Mouse (Mus musculus) kidney, adult 11 months (tissue): ENCODE measurements around the gene Gm30302.
"Not testable (repeated sequence)": the region's sequence is repeated elsewhere in the genome, so short reads cannot be mapped to it uniquely, and the experiment has no call there.

Experiments
- DNase-seq: peaks from one replicate; pipeline ENCODE4 v3.0.0; 2022

Gene Gm30302

GRCm38 (mm10) chr13:49798901-49799300 lies at the start of gene Gm30302:
Gm30302 (minus strand) TSS chr13:49799001.
- no peak for DNase-seq

- DNase-seq = no peak
Measured at GRCm38 (mm10) chr13:49846751-49847150, 48.0 kb upstream of the Gm30302 start.

DNA sequence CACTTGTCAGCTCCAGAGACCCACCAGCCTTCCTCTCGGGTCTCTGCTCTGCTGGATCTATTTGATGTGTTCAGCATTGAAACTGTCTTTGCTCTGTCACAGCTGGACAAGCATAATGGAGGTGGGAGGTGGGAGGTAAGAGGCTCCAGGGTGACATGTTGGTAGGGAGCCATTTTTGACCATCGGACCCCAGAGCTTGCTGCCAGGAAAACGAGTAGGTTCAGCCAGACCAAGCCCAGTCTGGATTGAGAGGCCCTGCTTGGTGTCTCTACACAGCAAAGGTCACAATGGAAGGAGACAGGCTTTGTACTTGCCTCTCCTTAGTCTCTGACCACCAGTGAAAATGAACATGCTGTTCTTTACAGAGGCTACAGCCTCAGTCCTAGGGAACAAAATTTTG lies 47.3 kb upstream of the Gm30302 start:
- DNase-seq = no peak

- DNase-seq = no peak
Measured at GRCm38 (mm10) chr13:49845663-49846062, 46.9 kb upstream of the Gm30302 start.

DNA sequence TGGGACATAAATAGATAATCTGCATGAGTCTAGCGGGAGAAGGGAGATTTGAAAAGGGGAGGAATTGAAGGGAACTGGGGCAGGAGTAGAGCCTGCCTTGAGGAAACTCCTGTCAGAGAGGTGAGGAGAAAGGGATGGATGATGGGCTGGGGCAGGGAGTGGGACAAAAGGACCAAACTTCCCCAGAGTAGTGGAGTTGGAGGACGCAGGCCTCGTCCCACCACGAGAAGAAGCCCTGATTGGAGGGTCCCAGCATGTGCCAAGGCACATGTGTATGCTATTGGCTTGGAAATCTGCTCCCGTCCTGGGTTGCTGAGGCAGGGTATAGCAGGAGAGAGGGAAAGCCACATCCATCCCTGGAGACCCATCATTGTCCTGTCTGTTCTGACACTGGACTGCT lies 45.3 kb upstream of the Gm30302 start:
- DNase-seq = no peak

GRCm38 (mm10) chr13:49841186-49841585 lies 42.4 kb upstream of the Gm30302 start:
- DNase-seq = no peak

GRCm38 (mm10) chr13:49830355-49830754 lies 31.6 kb upstream of the Gm30302 start:
- no peak for DNase-seq

DNA sequence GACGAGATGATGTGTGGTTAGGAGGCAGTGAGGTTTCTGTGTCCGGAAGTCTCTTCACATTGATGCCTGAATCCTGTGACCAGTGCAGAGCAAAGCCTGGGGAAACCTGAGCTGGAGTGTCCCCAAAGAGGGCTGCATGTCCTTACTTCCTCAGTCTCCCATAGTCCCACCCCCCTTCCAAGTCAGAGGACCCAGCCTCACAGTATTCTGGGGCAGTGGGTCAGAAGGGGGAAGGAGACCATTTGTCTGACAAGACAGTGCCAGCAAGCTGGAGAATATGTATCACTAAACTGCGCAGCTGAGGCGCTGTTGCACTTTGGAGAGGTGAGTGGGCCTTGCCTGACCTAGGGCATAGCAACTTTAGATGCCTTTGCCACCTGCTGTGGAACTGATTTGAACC lies 26.5 kb upstream of the Gm30302 start:
- no peak for DNase-seq

DNA sequence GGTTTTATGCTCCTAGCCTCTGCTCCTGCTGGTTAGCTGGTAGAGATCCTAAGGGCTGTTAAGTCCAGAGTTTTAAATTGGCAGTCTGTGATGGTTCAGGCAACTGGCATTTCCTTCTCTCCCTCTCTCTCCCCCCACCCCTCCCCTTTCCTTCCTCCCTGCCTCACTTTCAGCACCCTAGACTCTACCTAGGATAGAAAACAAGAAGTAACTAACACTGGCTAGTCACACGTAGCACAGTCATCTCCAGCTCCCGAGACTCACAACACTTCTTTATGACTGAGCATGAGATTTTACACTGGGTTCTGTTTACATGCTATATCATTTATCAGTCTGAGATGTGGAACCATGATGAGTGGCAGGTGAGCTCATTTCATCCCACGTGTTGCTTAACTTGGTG lies 16.2 kb upstream of the Gm30302 start:
- DNase-seq = no peak

- no peak for DNase-seq
Measured at GRCm38 (mm10) chr13:49814420-49814819, 15.6 kb upstream of the Gm30302 start.

DNA sequence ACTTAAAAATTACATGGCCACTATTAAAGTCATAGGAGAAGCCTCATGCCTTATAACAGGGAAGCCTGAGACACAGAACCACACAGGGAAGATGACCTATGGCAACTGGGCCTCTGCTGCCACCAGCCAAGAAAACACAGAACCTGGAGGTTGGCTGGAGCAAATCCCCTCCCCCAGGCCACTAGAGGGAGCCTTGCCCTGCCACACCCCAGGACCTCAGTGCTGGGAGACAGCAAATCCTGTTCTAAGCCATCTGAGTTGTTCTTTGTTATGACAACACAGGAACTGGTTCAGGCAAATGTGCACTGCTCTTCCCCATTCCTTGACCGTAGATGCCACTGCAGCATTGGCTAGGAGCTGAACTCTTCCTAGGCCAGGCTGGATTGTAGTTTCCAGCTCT lies 8.3 kb upstream of the Gm30302 start:
- no peak for DNase-seq

DNA sequence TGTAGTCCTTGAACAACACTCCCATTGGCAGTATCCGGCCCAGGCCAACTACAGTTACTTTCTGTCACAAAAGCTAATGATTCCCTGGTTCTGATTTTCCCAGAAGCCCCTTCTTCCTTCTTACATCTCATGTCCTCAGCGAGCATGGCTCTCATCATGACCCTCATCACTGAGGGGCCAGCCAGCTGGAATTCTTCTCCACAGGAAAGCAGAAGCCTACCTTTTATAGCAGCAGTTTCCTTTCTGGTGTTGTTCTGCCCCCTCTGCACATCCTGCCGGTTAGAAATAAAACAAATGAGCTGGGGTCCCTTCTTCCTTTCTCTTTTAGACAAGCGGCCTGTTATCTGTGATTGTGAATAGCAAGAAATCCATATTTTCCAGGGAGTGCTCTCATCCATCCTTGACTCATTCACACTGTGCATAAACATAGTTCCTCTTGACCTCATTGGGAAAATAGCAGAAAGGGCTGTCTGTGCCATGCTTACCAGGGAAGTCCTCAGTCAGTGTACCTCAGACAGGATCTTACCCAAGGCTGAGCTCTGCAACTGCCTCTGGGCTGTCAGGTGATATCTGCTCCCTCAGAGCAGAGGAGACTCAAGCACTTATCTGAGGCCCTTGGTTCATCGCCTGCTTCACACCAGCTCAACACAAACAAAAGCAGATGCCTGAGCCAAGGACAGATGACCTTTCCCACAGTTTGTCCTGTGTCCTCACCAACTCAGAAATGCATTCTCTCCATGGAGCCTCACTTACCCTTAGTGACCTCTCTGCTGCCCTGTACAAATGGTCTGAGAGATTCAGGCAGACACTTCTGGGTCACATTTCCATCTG lies 10.0 kb downstream of the Gm30302 start:
- DNase-seq = no peak

- DNase-seq = no peak
Measured at GRCm38 (mm10) chr13:49783899-49784298, 14.9 kb downstream of the Gm30302 start.

- not testable (repeated sequence) for DNase-seq
Measured at GRCm38 (mm10) chr13:49771536-49771935, 27.3 kb downstream of the Gm30302 start.

DNA sequence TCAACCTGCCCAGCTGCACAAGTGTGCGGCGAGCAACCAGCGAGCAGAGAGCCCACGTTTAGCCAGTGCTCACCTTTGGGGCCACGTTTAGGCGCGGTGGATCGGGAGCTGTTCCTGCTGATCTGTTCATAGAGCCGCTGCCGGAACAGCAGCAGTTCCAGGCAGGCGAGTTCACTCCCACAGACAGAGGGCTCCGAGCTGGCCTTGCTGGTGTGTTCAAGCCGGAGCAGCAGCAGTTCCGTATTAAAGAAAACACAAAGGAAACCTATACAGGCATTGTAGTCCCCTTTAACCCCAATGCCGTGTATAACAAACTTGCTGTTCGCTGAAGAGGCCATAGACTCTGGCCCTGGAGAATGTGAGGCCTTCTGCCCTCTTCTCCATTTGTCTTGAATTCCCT lies 29.7 kb downstream of the Gm30302 start:
- no peak for DNase-seq

DNA sequence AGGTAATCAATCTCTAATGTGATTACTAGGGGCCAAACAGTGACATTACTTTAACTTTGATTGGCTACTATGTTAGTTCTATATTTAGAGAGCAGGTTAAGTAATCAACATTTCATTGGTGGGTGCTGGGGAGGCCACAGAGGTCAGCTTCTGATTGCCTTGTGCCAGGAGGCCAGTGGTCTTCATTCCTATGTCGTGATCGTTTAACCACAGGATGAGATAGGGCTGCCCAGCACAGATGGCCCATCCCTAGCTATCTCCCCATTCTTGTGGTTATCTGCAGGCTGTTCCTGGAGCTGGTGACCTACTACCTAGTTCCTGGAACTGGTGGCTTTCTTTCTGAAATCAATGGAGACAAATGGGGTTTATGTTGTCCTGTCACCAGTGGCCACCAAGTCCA lies 30.8 kb downstream of the Gm30302 start:
- no peak for DNase-seq

GRCm38 (mm10) chr13:49766269-49766668 lies 32.5 kb downstream of the Gm30302 start:
- DNase-seq = no peak

DNA sequence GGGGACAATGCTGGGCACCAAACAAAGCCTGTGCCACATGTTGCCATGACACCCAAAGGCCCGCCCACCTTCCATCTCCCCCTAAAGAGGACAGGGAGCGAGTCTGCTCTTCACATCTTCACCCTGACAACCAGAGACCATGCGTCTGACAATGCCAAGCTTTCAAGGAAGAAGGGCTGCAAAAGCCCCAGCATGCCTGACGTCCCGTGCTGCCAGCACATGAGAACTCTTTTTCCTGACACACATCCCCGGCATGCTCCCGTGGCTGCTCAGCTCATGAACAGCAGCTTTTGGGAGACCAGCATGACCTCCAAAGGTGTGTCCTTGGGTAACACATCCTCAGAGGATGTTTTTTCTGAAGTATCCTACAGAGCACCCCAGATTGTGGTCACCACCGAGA lies 33.5 kb downstream of the Gm30302 start:
- no peak for DNase-seq

DNA sequence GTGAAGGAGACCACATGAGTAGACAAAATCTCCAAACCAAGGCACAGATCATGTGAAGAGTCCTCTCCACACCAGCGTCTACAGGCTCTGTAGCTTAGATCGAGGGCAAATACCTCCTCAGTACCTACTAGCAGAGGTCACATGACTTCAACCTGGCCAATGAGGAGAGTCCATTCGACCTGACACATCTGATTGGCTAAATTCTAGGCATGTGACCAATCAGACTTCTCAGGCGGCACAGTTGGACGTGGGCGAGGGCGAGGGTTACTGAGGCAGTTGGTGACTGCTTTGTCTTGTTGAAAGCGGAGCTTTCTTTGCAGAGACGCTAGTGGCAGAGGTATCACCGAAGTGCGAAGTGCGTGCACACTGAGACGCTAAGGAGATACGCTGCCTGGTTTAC lies 36.6 kb downstream of the Gm30302 start:
- DNase-seq = no peak

GRCm38 (mm10) chr13:49760675-49761074 lies 38.1 kb downstream of the Gm30302 start:
- no peak for DNase-seq

GRCm38 (mm10) chr13:49757966-49758365 lies 40.8 kb downstream of the Gm30302 start:
- DNase-seq = no peak

- DNase-seq = no peak
Measured at GRCm38 (mm10) chr13:49756591-49756990, 42.2 kb downstream of the Gm30302 start.

DNA sequence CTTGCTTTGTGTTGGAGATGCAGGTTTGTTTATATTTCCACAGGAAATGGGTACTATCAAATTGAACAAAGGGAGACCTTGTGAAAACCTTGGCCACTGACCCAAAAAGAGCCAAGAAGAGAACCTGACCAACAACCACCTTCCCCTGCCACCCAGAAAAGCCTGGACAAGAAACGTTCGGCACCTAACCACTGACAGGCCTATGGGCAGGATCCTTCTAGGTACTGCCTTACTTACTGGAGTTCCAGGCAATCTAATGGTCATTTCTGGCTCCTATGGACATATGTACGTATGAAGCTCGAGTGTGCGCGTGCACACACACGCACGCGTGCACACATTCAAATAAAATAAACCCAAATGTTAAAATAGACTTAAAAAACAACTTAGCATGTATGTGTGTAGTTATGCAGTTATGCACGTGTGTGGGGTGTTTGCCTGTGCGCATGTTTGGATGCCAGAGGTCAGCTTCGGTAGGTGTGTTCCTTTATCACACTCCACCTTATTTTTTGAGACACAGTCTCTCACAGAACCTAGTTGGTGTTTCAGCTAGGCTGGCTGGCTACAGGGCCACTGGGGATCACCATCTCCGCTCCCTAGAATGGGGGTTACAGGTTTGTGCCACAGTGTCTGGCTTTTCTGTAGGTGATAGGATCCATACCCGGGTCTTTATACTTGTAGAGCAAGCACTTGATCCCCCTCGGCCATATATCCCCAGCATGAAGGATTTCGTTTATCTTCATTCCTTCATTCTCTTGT lies 57.3 kb downstream of the Gm30302 start:
- DNase-seq = no peak

- no peak for DNase-seq
Measured at GRCm38 (mm10) chr13:49738011-49738410, 60.8 kb downstream of the Gm30302 start.
